Mouse (Mus musculus) CD4-positive helper T cell, adult 2 months (primary cell): ENCODE results near the gene U2surp.

Experiments
- DNase-seq: peaks from one replicate; pipeline ENCODE4 v3.0.0-alpha.2; 2012; ENCODE audit warnings: low read depth, missing footprints, low spot score

U2surp gene

GRCm38 (mm10) chr9:95511472-95512330, at the start of gene U2surp:
Gene U2surp, minus strand, starts transcription at chr9:95511996.
- peak; percentile 99 for DNase-seq

DNA sequence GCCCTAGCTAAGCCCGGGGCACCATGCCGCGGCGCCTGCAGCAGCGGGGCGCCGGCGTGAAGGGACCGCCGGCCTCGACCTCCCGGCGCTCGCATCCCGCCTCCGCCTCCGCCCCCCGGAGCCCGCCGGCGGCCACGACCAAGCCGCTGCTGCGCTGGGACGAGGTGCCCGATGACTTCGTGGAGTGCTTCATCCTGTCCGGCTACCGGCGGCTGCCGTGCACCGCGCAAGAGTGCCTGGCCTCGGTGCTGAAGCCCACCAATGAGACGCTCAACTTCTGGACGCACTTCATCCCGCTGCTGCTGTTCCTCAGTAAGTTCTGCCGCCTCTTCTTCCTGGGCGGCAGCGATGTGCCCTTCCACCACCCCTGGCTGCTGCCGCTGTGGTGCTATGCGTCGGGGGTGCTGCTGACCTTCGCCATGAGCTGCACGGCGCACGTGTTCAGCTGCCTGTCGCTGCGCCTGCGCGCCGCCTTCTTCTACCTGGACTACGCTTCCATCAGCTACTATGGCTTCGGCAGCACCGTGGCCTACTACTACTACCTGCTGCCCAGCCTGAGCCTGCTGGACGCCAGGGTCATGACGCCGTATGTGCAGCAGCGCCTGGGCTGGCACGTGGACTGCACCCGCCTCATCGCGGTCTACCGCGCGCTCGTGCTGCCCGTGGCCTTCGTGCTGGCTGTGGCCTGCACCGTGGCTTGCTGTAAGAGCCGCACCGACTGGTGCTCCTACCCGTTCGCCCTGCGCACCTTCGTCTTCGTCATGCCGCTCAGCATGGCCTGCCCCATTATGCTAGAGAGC, 48.3 kb upstream of the U2surp start:
- no peak for DNase-seq

GRCm38 (mm10) chr9:95559059-95559935, 47.5 kb upstream of the U2surp start, which contains the start of gene Paqr9:
Gene Paqr9, plus strand, starts transcription at chr9:95559657.
- DNase-seq: peak; percentile 4

DNA sequence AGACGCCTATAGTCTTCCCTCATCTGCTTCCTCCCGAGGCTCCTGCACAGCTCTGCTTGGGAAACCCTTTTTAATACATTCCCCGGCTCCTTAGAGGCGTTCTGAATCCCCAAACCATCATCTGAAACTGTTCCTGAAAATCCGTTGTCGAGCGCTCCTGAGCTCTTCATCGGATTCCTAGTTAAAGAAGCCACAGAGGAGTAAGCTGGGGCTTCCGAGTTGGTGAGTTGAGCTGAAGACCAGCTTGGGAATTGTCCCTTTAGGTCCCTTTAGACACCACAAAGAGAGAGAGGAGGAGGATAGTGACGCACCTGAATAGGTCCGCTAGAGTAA, 46.9 kb upstream of the U2surp start:
- no peak for DNase-seq

DNA sequence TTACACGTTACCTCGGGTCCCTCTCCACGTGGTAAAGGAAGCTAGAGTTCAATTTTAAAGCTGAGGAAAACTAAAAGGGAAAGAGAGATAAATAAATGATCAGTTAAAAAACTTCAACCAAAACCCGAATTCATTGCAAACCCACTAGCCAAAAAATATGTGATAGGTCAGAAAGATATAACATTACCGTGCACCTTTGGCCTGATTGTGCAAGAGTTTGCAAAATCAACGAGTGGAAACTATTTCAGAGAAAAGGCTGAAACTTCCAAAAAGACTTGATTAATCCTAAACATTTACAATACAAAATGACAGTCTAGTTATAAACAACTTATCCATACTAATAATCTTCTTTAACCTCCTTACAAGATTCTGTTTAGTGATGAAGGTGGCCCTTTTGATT, 45.9 kb upstream of the U2surp start:
- DNase-seq: no peak

GRCm38 (mm10) chr9:95556067-95556512, 44.3 kb upstream of the U2surp start:
- no peak for DNase-seq

DNA sequence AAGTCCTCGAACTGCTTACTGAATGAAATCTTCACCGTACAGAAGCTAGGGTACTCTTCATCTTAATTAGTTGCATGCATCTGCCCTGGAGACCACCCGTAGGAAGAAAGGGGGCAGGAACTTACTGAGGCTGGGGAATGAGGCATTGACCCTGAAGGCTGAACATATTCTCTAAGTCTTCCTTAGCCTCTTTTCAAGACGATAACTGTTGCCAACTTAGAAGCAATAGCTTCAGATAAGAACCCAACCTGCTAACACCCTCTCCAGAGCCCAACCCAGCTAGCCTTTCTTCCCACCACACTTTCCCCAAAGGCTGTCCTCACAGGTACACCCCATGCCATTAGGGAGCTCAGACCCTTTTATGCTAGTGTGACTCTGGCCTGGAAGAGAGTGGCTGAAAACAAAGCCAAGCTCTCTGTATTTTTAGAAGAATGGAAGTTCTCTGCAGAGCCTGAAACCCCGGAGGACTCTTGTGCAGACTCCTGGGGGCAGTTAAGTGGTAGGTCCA, 43.5 kb upstream of the U2surp start:
- no peak for DNase-seq

DNA sequence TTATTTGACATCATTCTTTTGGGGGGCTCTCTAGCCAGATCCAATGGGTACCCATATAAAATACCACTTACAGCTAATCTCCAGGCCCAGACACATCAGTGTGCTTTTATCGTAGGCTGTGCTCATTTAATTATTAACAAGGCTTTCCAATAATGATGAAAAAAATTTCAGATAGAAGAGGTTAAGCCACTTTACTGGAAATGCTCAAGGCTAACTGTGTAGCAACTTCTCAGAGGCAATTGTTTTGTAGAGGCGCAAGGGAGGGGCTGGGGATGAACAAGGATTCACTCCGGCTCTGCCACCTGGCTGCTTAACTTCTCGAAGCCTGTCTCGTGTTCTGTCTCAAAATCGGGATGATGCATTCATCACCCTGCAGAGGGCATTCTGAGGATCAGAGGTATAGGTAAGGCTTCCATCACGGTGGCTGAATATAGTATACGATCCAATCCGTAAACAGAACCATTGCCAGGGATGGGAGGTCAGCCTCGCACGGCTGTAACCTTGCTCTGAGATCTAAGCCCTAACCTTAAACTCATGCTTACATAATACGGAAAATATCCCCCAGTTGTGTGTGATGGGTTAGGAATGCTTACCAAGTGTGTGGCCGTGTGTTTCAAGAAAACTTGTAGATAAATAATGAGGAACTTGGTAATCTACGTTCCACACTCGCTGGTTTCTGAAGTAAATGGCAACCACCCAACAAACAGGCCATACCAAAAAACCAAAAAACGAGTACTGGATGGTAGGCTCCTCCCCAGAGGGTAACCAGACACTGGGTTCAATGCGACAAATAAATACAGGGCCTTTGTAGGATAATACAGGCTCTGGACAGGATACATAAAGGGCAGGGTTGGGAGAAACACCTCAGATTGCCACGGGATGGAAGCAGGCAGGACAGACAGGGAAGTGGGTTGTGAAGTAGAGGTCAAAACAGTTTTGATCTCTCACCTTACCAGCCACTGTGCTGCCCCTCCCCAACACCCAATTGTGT, 42.7 kb upstream of the U2surp start:
- DNase-seq: no peak

GRCm38 (mm10) chr9:95552175-95552705, 40.4 kb upstream of the U2surp start:
- DNase-seq: no peak

DNA sequence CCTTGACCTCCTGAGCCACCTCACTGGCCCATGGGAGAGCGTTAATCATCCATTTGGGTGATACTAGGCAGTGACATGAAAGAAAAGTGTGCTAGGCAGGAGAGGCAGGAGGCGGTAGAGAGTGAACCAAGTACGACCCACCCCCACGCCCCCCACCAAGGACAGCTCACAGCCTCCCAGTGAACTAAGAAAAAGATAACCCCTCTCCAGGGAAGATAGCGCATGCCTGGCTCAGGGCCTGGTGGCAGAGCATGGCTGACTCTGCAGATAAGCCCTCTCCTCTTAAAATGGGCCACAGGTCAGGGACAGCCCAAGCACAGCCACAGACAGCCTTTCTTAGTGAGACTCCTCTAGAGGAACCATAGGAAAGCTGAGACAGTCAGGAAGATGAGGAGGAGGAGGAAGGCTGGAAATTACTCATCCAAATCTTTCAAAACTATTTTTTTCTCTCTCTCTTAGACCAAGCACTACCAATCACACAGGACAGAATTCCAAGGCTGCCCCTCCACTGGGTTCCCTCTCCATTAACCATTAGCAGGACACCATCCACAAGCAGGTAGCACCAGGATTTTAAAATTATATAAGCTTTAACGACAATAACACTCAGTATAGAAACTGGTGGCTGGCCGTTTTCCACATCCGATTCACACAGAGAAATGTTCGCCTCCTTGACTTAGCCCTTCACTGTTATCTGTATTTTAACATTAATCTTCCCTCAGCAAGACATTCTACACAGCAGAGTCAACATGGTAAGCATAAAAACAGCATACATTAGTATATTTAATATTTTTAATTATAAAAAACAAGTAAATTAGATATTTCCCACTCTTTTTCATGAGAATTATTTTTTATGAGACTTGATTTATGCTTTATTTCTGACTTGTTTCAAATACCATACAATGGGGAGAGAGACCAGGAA, 39.3 kb upstream of the U2surp start:
- DNase-seq: no peak

GRCm38 (mm10) chr9:95549626-95550411, 38.0 kb upstream of the U2surp start:
- no peak for DNase-seq

DNA sequence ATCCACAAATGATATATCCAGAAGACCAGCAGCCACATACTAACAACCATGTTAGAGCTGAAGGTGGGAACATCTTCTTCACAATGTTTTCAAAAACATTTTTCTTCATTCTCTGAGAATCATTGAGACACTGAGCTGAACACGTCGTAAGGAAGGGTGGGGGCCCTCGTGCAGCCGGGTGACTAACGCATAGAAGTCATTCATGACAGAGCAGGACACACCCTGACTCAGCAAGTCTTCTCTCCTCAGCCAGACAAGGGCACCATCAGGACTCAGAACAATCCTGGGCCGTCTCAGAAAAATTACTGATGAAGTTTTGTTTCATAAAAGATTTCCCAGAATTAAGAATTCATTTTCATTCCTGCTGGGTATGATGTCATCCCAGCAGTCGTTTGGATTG, 34.9 kb upstream of the U2surp start:
- DNase-seq: no peak

DNA sequence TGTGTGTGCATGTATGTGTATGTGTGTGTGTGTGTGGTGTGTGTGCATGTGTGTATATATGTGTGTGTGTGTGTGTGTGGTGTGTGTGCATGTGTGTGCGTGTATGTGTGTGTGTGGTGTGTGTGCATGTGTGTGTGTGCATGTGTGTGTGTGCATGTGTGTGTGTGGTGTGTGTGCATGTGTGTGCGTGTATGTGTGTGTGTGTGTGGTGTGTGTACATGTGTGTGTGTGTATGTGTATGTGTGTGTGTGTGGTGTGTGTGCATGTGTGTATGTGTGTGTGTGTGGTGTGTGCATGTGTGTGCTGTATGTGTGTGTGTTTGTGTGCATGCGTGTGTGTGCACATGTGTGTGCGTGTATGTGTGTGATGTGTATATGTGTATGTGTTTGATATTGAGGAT, 32.8 kb upstream of the U2surp start:
- no peak for DNase-seq

DNA sequence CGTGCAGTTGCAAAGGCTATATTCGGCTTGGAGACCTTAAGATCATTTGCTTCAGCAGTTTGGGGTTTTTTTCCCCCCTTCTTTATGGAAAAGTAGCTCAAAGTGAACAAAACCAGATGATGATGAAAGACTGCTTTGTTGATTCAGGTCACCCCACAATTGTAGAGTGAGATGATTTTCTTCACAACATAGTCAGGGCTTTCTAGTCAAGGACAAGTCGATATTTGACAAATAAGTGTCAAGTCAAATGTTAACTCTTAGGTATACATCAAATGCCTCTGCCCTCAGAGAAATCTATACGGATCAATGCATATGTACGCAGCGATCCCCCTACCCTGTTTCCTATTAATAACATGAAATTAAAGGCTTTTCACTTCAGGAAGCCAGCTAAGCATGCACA, 30.7 kb upstream of the U2surp start:
- no peak for DNase-seq

- DNase-seq: no peak
Observed at GRCm38 (mm10) chr9:95541650-95542432, 30.0 kb upstream of the U2surp start.

DNA sequence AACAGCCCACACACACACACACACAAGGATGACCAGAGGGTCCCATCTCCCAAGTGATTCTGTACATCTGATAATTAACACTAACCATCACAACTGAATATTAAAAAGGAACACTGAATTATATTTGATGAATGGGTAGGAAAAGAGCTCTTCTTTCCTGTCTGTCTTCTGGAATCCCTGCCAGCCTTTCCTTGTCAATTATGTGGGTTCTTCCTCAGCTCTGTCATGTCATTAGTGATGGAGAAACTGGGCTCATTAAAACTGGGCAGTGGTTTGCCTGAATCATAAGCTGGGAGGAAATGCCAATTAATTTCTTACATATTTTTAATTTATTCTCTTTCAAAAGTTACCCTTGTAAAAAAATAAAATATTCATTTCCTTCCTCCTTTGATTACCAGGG, 29.4 kb upstream of the U2surp start:
- DNase-seq: no peak

GRCm38 (mm10) chr9:95540487-95540886, 28.7 kb upstream of the U2surp start:
- DNase-seq: peak; percentile 53
